Mouse (Mus musculus): Measurements from ENCODE around the gene Purb. TPM values are rescaled to one million over a fixed set of nuclear protein-coding genes. Genes with fewer than 3 reads are reported as not detected.

The Purb gene
- total RNA-seq (2021), result 100 to 1,000 TPM; 248 to 265 TPM
- long read RNA-seq, experiment 1, full-length matches to known transcripts, result 152 of 152 reads
- long read RNA-seq, experiment 1, partial matches to known transcripts, result 0 of 152 reads
- long read RNA-seq, experiment 1, other reads (novel, unspliced or antisense), result 0 of 152 reads
- long read RNA-seq, experiment 2, full-length matches to known transcripts, result 123 of 124 reads
- long read RNA-seq, experiment 2, partial matches to known transcripts, result 0 of 124 reads
- long read RNA-seq, experiment 2, other reads (novel, unspliced or antisense), result 1 of 124 reads

DNA sequence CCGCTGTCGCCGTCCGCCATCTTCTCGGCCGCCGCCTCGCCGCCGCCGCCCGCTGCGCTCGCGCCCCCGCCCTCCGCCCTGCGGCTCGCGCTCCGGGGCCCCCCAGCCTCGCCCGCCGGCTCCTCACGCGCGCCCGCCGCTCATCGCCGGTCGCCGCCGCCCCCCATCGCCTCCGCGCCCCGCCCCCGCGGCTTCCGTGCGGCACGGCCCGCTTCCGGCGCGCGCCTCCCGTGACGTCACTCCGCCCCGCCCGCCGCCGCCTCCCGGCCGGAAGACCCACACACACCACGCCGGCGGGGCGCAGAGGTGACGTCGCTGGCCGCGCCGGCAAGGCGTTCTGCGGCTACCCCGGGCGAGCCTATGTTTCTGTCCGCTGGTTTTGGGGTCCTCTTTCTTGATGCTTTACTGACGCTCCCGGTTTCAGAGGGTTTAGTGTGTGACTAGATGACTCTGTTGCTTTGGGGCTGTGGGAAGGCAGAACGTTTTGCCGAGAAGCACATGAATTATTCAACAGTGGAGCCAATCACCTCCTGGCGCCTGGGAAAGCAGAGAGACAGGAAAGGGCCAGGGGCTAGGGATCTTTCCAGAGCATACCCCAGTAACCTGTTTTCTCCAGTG lies at the start of gene Purb:
Gene Purb (minus strand): TSS at position 51 of the 618 bp plus-strand sequence.
- DNase-seq (ENCODE audit: low spot score in 2 of 2), result peak; percentile 91 to 95

GRCm38 (mm10) chr11:6525241-6525640 lies 49.5 kb upstream of the Purb start:
- DNase-seq (ENCODE audit: low spot score in 2 of 2), result no peak

GRCm38 (mm10) chr11:6524880-6525238 lies 49.1 kb upstream of the Purb start:
- no peak for DNase-seq (ENCODE audit: low spot score in 2 of 2)

DNA sequence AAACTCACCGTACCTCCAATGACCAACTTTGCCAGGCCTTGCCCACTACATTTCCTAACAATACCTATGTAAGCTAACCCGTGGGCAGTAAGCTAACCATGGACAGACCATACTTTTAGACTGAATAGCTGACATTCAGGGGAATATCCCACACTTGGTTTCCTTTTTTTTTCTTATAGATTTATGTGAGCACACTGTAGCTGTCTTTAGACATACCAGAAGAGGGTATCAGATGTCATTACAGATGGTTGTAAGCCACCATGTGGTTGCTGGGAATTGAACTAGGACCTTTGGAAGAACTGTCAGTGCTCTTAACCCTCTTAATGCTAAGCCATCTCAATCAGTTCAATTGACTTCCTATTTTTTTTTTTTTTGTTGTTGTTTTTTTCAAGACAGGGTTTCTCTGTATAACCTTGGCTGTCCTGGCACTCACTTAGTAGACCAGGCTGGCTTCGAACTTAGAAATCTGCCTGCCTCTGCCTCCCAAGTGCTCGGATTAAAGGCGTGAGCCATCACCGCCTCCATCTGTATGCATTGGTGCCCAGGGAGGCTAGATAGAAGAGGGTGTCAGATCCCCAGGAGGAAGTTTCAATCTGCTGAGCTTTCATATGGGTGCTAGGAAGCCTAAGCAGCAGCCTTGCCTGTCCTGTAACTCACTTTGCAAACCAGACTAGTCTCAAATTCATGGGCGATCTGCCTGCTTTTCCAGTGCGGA lies 48.6 kb upstream of the Purb start:
- DNase-seq (ENCODE audit: low spot score in 2 of 2), result no peak

DNA sequence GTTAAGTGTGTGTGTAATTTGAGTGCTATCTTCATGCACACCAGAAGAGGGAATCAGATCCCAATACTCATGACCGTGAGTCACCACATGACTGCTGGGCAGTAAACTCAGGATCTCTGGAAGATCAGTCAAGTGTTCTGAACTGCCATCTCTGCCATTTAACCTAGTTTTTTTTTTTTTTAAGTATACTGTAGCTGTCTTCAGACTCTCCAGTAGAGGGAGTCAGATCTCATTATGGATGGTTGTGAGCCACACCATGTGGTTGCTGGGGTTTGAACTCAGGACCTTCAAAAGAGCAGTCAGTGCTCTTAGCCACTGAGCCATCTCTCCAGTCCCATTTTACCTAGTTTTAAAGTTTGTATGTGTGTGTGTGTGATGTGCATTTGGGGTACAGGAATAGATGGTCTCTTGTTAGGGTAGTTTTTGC lies 48.0 kb upstream of the Purb start:
- no peak for DNase-seq (ENCODE audit: low spot score in 2 of 2)

DNA sequence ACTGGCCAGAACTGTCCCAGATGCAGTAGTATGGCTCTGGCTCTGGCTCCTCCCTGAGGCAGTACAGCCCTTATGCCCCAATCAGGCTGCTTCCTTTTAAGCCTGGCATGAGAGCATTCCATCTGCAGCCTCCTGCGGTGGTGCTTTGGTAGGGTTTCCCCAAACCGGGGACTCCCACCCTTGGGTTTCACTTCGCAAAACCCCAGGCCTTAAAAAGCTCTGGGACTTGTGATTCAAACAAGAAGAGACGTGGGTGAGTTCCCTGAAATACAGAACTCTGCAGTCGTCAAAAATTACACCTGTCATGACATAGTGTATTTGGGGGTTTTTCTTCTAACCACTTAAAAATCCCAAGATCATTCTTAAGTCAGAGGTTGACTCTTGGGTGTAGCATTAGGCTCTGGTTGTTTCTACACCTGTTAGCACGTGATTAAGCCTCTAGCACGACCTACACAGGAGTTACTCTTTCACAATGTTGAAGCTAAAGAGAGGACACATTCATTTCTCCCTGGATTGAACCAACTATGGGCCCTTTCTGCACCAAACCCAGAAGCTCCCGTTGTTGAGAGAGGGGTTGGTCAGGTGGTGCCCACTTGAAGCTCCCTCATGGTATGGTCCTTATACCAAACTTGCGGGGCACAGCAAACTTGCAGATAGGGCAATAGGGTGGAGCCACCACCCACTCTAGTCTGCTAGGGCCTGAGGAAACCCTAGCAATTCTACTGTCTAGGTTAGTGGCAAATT lies 47.2 kb upstream of the Purb start:
- no peak for DNase-seq (ENCODE audit: low spot score in 2 of 2)

- no peak for DNase-seq (ENCODE audit: low spot score in 2 of 2)
Measured at GRCm38 (mm10) chr11:6520507-6521173, 44.9 kb upstream of the Purb start, which contains the start of gene Myo1g. Gene Myo1g, minus strand, starts transcription at chr11:6520965.

DNA sequence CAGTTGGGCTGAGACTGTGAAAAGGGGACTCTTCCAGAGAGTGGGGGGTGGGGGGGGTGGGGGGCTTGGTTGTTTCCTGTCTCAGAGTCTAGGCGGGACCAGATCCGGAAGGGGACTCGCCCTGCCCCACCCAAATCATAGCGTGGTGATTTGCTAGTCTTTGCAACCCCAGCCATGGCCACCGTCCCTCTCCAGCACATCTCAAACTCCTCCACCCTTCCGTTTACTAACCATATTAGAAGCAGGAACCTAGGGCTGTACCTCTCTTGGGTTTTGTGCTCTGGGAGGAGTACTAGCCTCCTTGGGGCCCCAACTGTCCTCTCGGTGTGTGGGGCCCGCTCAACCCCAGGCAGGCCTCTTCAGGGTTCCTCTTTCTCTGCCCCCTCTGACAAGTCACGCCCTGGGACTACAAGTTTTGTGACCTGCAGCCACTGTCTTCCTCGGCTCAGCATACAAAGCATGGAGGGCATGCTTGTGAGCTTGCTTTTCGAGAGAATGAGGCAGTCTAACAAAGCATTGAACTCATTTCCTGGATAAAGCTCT lies 43.8 kb upstream of the Purb start:
- DNase-seq (ENCODE audit: low spot score in 2 of 2), result no peak

- no peak for DNase-seq (ENCODE audit: low spot score in 2 of 2)
Measured at GRCm38 (mm10) chr11:6514837-6515236, 39.1 kb upstream of the Purb start.

GRCm38 (mm10) chr11:6508269-6508876 lies 32.7 kb upstream of the Purb start:
- DNase-seq (ENCODE audit: low spot score in 2 of 2), result no peak

DNA sequence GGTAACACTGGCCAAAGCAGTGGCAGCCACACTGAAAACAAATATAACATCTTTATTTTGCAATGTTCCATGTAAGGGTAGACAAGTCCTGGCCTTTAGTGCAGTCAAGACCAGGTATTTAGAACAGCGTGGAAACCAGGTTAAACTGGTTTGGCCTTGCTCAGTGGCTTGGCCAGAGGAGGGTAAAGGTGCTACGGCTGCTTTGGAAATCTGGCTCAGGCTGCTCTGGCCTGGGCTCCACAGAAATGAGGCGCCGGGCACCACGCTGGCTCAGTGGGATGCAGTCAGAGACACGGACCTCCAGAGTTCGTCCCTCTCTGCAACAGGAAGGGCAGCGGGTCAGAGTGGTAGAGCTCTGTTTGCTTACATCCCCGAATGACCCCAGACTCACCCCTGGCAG lies 30.8 kb upstream of the Purb start:
- DNase-seq (ENCODE audit: low spot score in 2 of 2), result no peak

- no peak for DNase-seq (ENCODE audit: low spot score in 2 of 2)
Measured at GRCm38 (mm10) chr11:6504689-6505088, 29.0 kb upstream of the Purb start.

GRCm38 (mm10) chr11:6504226-6504625 lies 28.5 kb upstream of the Purb start:
- no peak for DNase-seq (ENCODE audit: low spot score in 2 of 2)

- DNase-seq (ENCODE audit: low spot score in 2 of 2), result no peak
Measured at GRCm38 (mm10) chr11:6502506-6502905, 26.8 kb upstream of the Purb start.

- DNase-seq (ENCODE audit: low spot score in 2 of 2), result no peak
Measured at GRCm38 (mm10) chr11:6497311-6497948, 21.7 kb upstream of the Purb start.

GRCm38 (mm10) chr11:6489691-6490503 lies 14.2 kb upstream of the Purb start:
- no peak for DNase-seq (ENCODE audit: low spot score in 2 of 2)

DNA sequence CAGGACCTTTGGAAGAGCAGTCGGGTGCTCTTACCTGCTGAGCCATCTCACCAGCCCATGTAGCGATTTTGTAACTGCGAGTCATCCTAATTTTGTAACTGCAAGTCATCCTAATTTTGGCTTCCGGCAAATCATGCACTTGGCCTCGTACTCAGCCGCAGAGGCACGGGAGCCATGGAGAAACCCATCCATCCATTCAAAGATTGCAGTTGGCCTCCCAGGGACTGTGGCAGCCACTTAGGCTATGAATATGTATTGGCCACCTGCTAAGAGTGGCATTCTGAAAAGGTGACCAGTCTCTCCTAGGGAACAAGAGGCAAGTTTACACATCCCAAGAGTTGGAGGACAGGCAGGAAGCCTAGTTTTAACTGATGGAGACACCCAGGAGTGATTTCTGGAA lies 13.5 kb upstream of the Purb start:
- DNase-seq (ENCODE audit: low spot score in 2 of 2), result no peak

GRCm38 (mm10) chr11:6488041-6488684 lies 12.4 kb upstream of the Purb start:
- DNase-seq (ENCODE audit: low spot score in 2 of 2), result no peak

Measured in left cerebral cortex, adult 18-20 months (tissue).